Mouse (Mus musculus): ENCODE data around the gene Smim9.
A peak's percentile ranks its signal among the peaks of the same experiment; 100 is the strongest.
"Not testable (repeated sequence)": the region's sequence is repeated elsewhere in the genome, so short reads cannot be mapped to it uniquely, and the experiment has no call there.

Gene Smim9

GRCm38 (mm10) chrX:75163670-75164069, at the start of gene Smim9:
Smim9 (minus strand) TSS chrX:75163770.
- DNase-seq (ENCODE audit: low spot score), result no peak

- peak; percentile 32 for DNase-seq (ENCODE audit: low spot score)
These were observed 7.9 kb downstream of the Smim9 start for GRCm38 (mm10) chrX:75155576-75156243.

- no peak for DNase-seq (ENCODE audit: low spot score)
These were observed 11.3 kb downstream of the Smim9 start for GRCm38 (mm10) chrX:75152249-75152648.

- no peak for DNase-seq (ENCODE audit: low spot score)
These were observed 13.3 kb downstream of the Smim9 start for GRCm38 (mm10) chrX:75150304-75150703.

- DNase-seq (ENCODE audit: low spot score), result no peak
These were observed 15.2 kb downstream of the Smim9 start for GRCm38 (mm10) chrX:75148414-75148813.

- DNase-seq (ENCODE audit: low spot score), result not testable (repeated sequence)
These were observed 20.4 kb downstream of the Smim9 start for GRCm38 (mm10) chrX:75143124-75143555.

GRCm38 (mm10) chrX:75138182-75138581, 25.4 kb downstream of the Smim9 start:
- no peak for DNase-seq (ENCODE audit: low spot score)

- no peak for DNase-seq (ENCODE audit: low spot score)
These were observed 25.8 kb downstream of the Smim9 start for GRCm38 (mm10) chrX:75137729-75138128.

GRCm38 (mm10) chrX:75136938-75137337, 26.6 kb downstream of the Smim9 start:
- DNase-seq (ENCODE audit: low spot score), result no peak

- peak; percentile 70 for DNase-seq (ENCODE audit: low spot score)
These were observed 33.0 kb downstream of the Smim9 start, which contains the start of gene Mpp1 for GRCm38 (mm10) chrX:75130467-75131160. Mpp1 (minus strand) TSS chrX:75131016.

- DNase-seq (ENCODE audit: low spot score), result no peak
These were observed 34.1 kb downstream of the Smim9 start for GRCm38 (mm10) chrX:75129474-75129873.

- DNase-seq (ENCODE audit: low spot score), result no peak
These were observed 35.1 kb downstream of the Smim9 start for GRCm38 (mm10) chrX:75128333-75128980.

GRCm38 (mm10) chrX:75126893-75127292, 36.7 kb downstream of the Smim9 start:
- no peak for DNase-seq (ENCODE audit: low spot score)

GRCm38 (mm10) chrX:75125606-75126005, 38.0 kb downstream of the Smim9 start:
- DNase-seq (ENCODE audit: low spot score), result no peak

- no peak for DNase-seq (ENCODE audit: low spot score)
These were observed 48.0 kb downstream of the Smim9 start for GRCm38 (mm10) chrX:75115550-75115949.

- DNase-seq (ENCODE audit: low spot score), result no peak
These were observed 61.3 kb downstream of the Smim9 start for GRCm38 (mm10) chrX:75102293-75102692.

- DNase-seq (ENCODE audit: low spot score), result no peak
These were observed 64.8 kb downstream of the Smim9 start for GRCm38 (mm10) chrX:75098799-75099198.

- DNase-seq (ENCODE audit: low spot score), result peak; percentile 4
These were observed 67.3 kb downstream of the Smim9 start for GRCm38 (mm10) chrX:75096163-75096770.
